In the genomic region with DNA sequence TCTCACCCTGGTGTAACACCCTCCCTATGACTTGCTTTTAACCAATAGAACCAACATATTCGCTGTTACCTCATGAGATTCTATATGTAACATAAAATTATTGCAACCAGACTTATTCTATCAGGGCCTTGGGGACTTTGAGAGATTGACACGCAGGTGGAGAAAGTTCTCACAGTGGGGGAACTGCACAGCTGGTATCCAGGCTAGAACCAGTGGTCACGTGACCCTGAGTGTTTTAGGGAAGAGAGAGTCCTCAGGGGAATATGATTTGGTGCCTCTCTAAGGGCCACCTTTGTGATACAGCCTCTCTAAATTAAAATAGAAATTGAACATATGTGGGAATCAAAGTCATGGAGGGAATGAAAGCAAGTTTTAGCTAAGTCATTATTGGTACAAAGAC, we compare ENCODE assay signal across 15 mouse cellular contexts.
"Had no signal": no experiment of that assay in that cellular context is flagged by ENCODE, and none has a peak within 500 bp of the region (broad histone marks: within the 10 kb centered on the region; RNA-seq: fewer than 3 reads in every experiment).

No protein-coding gene starts in this region.

- H3K27ac ChIP-seq: neural tube, embryonic 15.5 days; stomach, embryonic 15.5 days; stomach, postnatal 0 days had no signal

- H3K4me2 ChIP-seq: neural tube, embryonic 15.5 days; stomach, embryonic 15.5 days had no signal

- H3K9ac ChIP-seq: neural tube, embryonic 15.5 days; stomach, embryonic 15.5 days had no signal

- H3K27me3 ChIP-seq: neural tube, embryonic 15.5 days; stomach, embryonic 15.5 days had no signal

- H3K4me1 ChIP-seq: neural tube, embryonic 15.5 days; stomach, embryonic 15.5 days had no signal

- H3K9me3 ChIP-seq: neural tube, embryonic 15.5 days; stomach, embryonic 15.5 days had no signal

- H3K36me3 ChIP-seq: neural tube, embryonic 15.5 days; stomach, embryonic 15.5 days had no signal

- H3K4me3 ChIP-seq: neural tube, embryonic 15.5 days; stomach, embryonic 15.5 days had no signal

- DNase-seq: retina, postnatal 1 day; right cerebral cortex, adult 18-20 months; right cerebral cortex, postnatal 14 days; right cerebral cortex, postnatal 25 days; right cerebral cortex, postnatal 4 days; spleen, adult 18-20 months; thymus, adult 18-20 months; thymus, adult 2 months; thymus, postnatal 14 days; thymus, postnatal 25 days; thymus, postnatal 36 days; thymus, postnatal 4 days had no signal
